Mouse (Mus musculus) small intestine, adult 2 months (tissue): ENCODE results near the gene Gm20538. TPM values are rescaled to one million over a fixed set of nuclear protein-coding genes. Genes with fewer than 3 reads are reported as not detected.

Experiments
- H3K27ac ChIP-seq: fragments of 200-500 bp; 2 replicates; pipeline ENCODE4 v1.5.1; 2012; ENCODE audit warnings: low read depth, low read length, control low read depth, inconsistent platforms; ENCODE audit not compliant: insufficient read depth
- H3K27me3 ChIP-seq: fragments of 200-500 bp; 2 replicates; pipeline ENCODE4 v1.6.1; 2012; ENCODE audit warnings: mild to moderate bottlenecking, moderate library complexity, low read length, inconsistent platforms; ENCODE audit not compliant: control insufficient read depth, insufficient read depth
- H3K36me3 ChIP-seq: fragments of 200-500 bp; 2 replicates; pipeline ENCODE4 v1.6.1; 2012; ENCODE audit warnings: mild to moderate bottlenecking, low read length, control low read depth, inconsistent platforms; ENCODE audit not compliant: control insufficient read depth, insufficient read depth
- H3K4me1 ChIP-seq: fragments of 200-500 bp; 2 replicates; pipeline ENCODE4 v1.6.1; 2012; ENCODE audit warnings: low read length, inconsistent platforms, mixed read lengths; ENCODE audit not compliant: control insufficient read depth, insufficient read depth, insufficient read length
- H3K4me3 ChIP-seq: fragments of 200-500 bp; 2 replicates; pipeline ENCODE4 v1.5.1; 2012; ENCODE audit warnings: low read depth, mild to moderate bottlenecking, control low read depth, inconsistent platforms, low read length, moderate library complexity
- CTCF ChIP-seq: fragments of 200-500 bp; IDR thresholded peaks from 2 replicates; pipeline ENCODE4 v1.5.1; 2012; ENCODE audit warnings: low read depth, mild to moderate bottlenecking, control low read depth, inconsistent platforms, low read length, moderate library complexity, mixed read lengths; ENCODE audit not compliant: insufficient replicate concordance, insufficient read length; ENCODE audit errors: extremely low read depth
- POLR2A ChIP-seq: fragments of 200-500 bp; IDR thresholded peaks from 2 replicates; pipeline ENCODE4 v1.6.1; 2012; ENCODE audit warnings: low read depth, mild to moderate bottlenecking, control low read depth, inconsistent platforms, low read length, moderate library complexity
- WGBS: fragments of 180-500 bp; shearing (Covaris S2); methylation state at CpG from one replicate; pipeline ENCODE4 v1.1.7; 2018; 5-methylcytosine and 5-hydroxymethylcytosine counted together
- polyA plus RNA-seq: library from polyadenylated mRNA; depleted of rRNA; stranded (reverse); fragments of >200 nt; gene quantifications from 2 replicates; pipeline ENCODE4 v1.2.3, GENCODE M21; 2012; rRNA removed

The Gm20538 gene
- polyA plus RNA-seq, 1 experiment = not detected

DNA sequence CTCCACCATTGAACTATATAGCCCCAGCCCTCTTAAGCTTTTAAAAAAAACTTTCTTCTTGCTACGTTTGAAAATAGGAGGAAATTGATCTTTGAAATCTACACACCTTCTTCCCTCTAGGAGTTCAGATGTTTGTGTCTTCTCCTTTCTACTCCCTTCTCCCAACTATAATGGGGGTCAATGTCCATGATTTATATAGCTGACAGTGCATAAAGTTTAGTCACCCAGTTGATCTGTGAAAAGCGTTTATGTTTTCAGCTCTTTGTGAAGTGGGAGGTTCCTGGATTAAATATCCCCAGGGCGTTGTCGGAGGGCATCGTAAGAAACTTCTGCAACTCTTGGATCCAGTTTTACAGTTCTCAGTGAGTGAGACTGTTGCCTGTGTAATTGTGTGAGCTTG is 52.4 kb downstream of the Gm20538 start:
- no peaks in the 10 kb centered on the region for H3K4me1 ChIP-seq
- TF ChIP-seq CTCF (no peak), POLR2A (no peak)
- WGBS = 31% methylated on average over 5 of the region's 5 CpGs
- no peak overlapping the region for H3K27ac ChIP-seq
- peaks cover 2% of the 10 kb centered on the region; the same call in 1 of the 2 replicates for H3K27me3 ChIP-seq
- no peaks in the 10 kb centered on the region for H3K36me3 ChIP-seq
- H3K4me3 ChIP-seq = no peak overlapping the region

DNA sequence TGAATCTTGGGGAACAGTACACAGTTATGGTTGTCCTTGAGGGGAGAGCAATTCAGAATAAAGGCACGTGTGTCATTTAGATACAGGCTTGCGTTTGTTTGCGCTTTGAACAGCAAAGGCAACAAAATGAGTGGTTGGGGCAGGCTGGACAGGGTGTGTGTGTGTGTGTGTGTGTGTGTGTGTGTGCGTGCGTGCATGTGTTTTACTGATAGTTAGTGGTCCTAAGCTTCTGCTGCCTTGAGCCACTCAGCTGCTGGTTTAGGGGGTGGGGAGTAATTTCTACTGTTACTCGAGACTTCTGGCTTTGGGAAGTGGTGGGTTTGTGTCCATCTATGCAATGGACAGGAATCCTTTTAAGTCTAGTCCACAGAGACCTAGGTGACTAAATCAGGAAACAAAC is 53.7 kb downstream of the Gm20538 start:
- H3K36me3 ChIP-seq = no peaks in the 10 kb centered on the region
- 33% methylated on average over 6 of the region's 6 CpGs for WGBS
- TF ChIP-seq POLR2A (no peak), CTCF (no peak)
- no peaks in the 10 kb centered on the region for H3K4me1 ChIP-seq
- H3K27me3 ChIP-seq = peaks cover 2% of the 10 kb centered on the region; the same call in 1 of the 2 replicates
- H3K4me3 ChIP-seq = no peak overlapping the region
- H3K27ac ChIP-seq = no peak overlapping the region

- TF ChIP-seq CTCF (no peak), POLR2A (no peak)
- Histone ChIP-seq H3K27ac (no peak overlapping the region), H3K27me3 (peaks cover 2% of the 10 kb centered on the region; the same call in 1 of the 2 replicates), H3K4me1 (no peaks in the 10 kb centered on the region), H3K36me3 (no peaks in the 10 kb centered on the region), H3K4me3 (no peak overlapping the region)
- 76% methylated on average over 10 of the region's 10 CpGs for WGBS
Observed at GRCm38 (mm10) chr19:44496941-44497340, 55.7 kb downstream of the Gm20538 start.

GRCm38 (mm10) chr19:44496511-44496910 is 56.1 kb downstream of the Gm20538 start:
- Histone ChIP-seq H3K36me3 (no peaks in the 10 kb centered on the region), H3K27me3 (peaks cover 2% of the 10 kb centered on the region; the same call in 1 of the 2 replicates), H3K27ac (no peak overlapping the region), H3K4me1 (no peaks in the 10 kb centered on the region), H3K4me3 (no peak overlapping the region)
- TF ChIP-seq POLR2A = no peak
- TF ChIP-seq CTCF = no peak
- 40% methylated on average over 8 of the region's 8 CpGs for WGBS

Other genes starting within 250 kb of the Gm20538 start
- 0.08 and 0.22 TPM in 2 replicates for gene Scd4, start 219.7 kb downstream of the Gm20538 start, polyA plus RNA-seq
- gene Scd1, start 145.0 kb downstream of the Gm20538 start, polyA plus RNA-seq = 9.6 and 24.9 TPM in 2 replicates
- gene Wnt8b, start 59.4 kb downstream of the Gm20538 start, polyA plus RNA-seq = not detected in 2 replicates
- 1.3 and 1.5 TPM in 2 replicates for gene Sec31b, start 7.0 kb downstream of the Gm20538 start, polyA plus RNA-seq
- 811 and 895 TPM in 2 replicates for gene Ndufb8, start 2.6 kb upstream of the Gm20538 start, polyA plus RNA-seq
- gene Hif1an, start 10.0 kb upstream of the Gm20538 start, polyA plus RNA-seq = 6.8 and 11.5 TPM in 2 replicates
- gene Pax2, start 203.2 kb upstream of the Gm20538 start, polyA plus RNA-seq = not detected in 2 replicates